Mouse (Mus musculus): ENCODE data around the gene Ap1m2.

DNA sequence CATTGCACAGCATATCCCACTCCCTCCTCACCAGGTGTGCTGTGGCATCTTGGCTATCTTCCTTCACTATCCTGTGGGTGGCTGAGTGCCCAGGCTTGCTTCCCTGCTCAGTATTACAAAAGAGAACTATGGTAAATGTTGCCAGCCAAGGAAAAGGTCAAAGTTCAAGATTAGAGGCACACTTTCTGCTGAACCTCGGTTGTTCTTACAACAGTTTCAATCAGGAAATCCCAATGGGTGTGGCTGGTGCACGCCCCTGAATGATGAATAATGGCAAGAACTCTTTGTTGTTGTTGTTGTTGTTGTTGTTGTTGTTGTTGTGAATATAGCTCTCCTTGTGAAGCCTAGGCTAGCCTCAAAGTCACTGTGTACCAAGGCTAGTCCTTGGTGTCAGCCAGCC is 50.3 kb downstream of the Ap1m2 start:
- TF ChIP-seq EP300 (IDR thresholded peaks at IDR 0.05; ENCODE audit: insufficient read depth, low read depth, low read length) (no peak), CTCF (IDR thresholded peaks at IDR 0.05) (no peak)

All from heart, adult 2 months (tissue).